Mouse (Mus musculus) adrenal gland, adult 8-10 months (tissue): ENCODE measurements at regions not wholly inside any gene's neighbourhood (a gene's known extent, or its start where the extent isn't known, plus 50 kb on each side); places are given as distances from the start of the nearest gene placed in this dataset.

Experiments
- DNase-seq: peaks from one replicate; pipeline ENCODE4 v3.0.0; 2022

DNA sequence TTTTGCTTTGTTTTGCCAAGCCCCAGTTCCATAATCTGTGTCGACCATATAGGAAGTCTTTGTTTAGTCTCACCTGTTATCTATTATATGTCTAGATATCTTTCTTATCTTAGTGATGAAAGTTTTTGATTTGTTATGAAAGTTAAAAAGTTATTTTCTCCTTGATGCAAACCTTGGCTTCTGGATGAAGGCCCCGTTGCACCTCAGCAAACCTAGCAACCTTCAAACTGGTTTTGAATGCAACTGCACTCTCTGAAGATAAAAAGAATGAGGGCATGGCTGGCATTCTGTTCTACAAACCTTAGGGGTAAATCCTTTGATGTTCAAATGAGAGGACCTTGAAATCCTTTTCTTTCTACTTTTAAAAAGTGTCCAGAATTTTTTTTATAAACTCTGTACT, 837.0 kb upstream of the Ppp6c start:
- peak; percentile 55 for DNase-seq

DNA sequence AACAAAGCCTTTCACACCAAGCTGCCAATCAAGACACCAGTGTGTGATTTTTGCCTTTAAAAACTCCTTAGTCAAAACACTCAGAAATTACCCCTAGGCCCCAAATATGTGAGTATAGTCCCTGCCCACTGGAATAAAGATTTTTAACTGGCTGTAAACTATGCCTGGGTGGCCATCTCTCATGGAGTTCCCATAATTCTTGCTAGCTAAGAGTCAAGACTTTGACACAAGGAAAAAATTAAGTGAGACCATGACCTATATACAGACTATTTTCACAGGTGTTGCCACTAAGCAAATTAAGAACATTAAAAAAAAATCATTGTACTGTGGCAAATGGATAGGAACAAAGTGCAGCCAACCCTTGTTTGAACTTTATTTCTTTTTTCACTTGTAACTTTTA, 827.3 kb upstream of the Ppp6c start:
- DNase-seq, result no peak
